14 mouse cellular contexts compared by ENCODE assay signal in genomic region chr3:28183061-28183762, GRCm38 (mm10).
DNase-seq lines count a peak whose midpoint lies in the region.
"Had no signal": no experiment of that assay in that cellular context is flagged by ENCODE, and none has a peak within 500 bp of the region (broad histone marks: within the 10 kb centered on the region; RNA-seq: fewer than 3 reads in every experiment).

No protein-coding gene starts in this region.

- intact Hi-C loops in heart, postnatal 25 days (cut with DNase I): no loop called here

- peak; percentile 70 for DNase-seq in heart, adult 11 months
- DNase-seq in heart, postnatal 25 days (ENCODE audit: low spot score): no peak
- DNase-seq in testis, postnatal 10 days (ENCODE audit: low spot score): peak; percentile 23
- DNase-seq in testis, postnatal 14 days (ENCODE audit: low spot score): no peak
- DNase-seq in lung, postnatal 10 days: peak; percentile 47
- DNase-seq in spleen, postnatal 4 days (ENCODE audit: low spot score in 2 of 2): no peak
- DNase-seq in cerebellum, postnatal 14 days: no peak
- no peak for DNase-seq in left cerebral cortex, adult 8-10 months (ENCODE audit: low spot score in 2 of 2)
- DNase-seq: adrenal gland, postnatal 14 days; cerebellum, adult 11-12 months; cerebellum, adult 9-10 months; cerebellum, postnatal 36 days; embryo, embryonic 11 days; heart, postnatal 36 days had no signal

Comparison
In these comparisons a context has a peak if more than half of its experiments do, and no peak if none do; other contexts are left out.
1. DNase-seq: peak in heart, adult 11 months (single experiment), testis, postnatal 10 days (single experiment) and lung, postnatal 10 days (single experiment); none in heart, postnatal 25 days (single experiment), testis, postnatal 14 days (single experiment), spleen, postnatal 4 days (0 of 2), cerebellum, postnatal 14 days (0 of 2) and left cerebral cortex, adult 8-10 months (0 of 2).